Mouse (Mus musculus) heart, adult 2 months (tissue): Measurements from ENCODE around the gene Piwil4. TPM values are rescaled to one million over a fixed set of nuclear protein-coding genes. Genes with fewer than 3 reads are reported as not detected.
"Not testable (repeated sequence)": the region's sequence is repeated elsewhere in the genome, so short reads cannot be mapped to it uniquely, and the experiment has no call there.

ENCODE experiments used
- DNase-seq, 2 experiments: peaks; one replicate each; pipeline ENCODE4 v3.0.0; 2021
- H3K27ac ChIP-seq: fragments of 200-600 bp; 2 replicates; pipeline ENCODE4 v1.8.1; 2022
- H3K27me3 ChIP-seq: fragments of 200-500 bp; 2 replicates; pipeline ENCODE4 v1.6.1; 2012; ENCODE audit warnings: mild to moderate bottlenecking, low read length, inconsistent platforms, mixed read lengths; ENCODE audit not compliant: control insufficient read depth, insufficient read depth
- H3K36me3 ChIP-seq: fragments of 200-500 bp; 2 replicates; pipeline ENCODE4 v1.6.1; 2012; ENCODE audit warnings: low read length, inconsistent platforms; ENCODE audit not compliant: control insufficient read depth, insufficient read depth
- H3K4me1 ChIP-seq: fragments of 200-500 bp; 2 replicates; pipeline ENCODE4 v1.6.1; 2011; ENCODE audit warnings: low read length; ENCODE audit not compliant: control insufficient read depth, insufficient read depth
- H3K4me3 ChIP-seq: fragments of 200-600 bp; 2 replicates; pipeline ENCODE4 v1.8.1; 2022
- H3K79me2 ChIP-seq: fragments of 200-500 bp; replicated peaks from 2 replicates; pipeline ENCODE4 v1.6.1; 2012; ENCODE audit warnings: mild to moderate bottlenecking, inconsistent platforms, low read length, moderate library complexity, mixed read lengths; ENCODE audit not compliant: control insufficient read depth, insufficient read depth
- H3K9ac ChIP-seq: fragments of 200-500 bp; 2 replicates; pipeline ENCODE4 v1.6.1; 2012; ENCODE audit warnings: low read depth, mild to moderate bottlenecking, control low read depth, inconsistent platforms, low read length, mixed read lengths
- CTCF ChIP-seq: fragments of 200-600 bp; IDR thresholded peaks from 2 replicates; pipeline ENCODE4 v1.8.1; 2022; ENCODE audit warnings: antibody characterized with exemption, mild to moderate bottlenecking, moderate library complexity
- EP300 ChIP-seq: fragments of 200-500 bp; IDR thresholded peaks from 2 replicates; pipeline ENCODE4 v1.6.1; 2011; ENCODE audit warnings: low read depth, low read length, control low read depth; ENCODE audit not compliant: insufficient read depth
- POLR2A ChIP-seq: fragments of 200-500 bp; IDR thresholded peaks from 2 replicates; pipeline ENCODE4 v1.6.1; 2011; ENCODE audit warnings: mild to moderate bottlenecking, low read depth, low read length, control low read depth; ENCODE audit not compliant: insufficient read depth
- WGBS: fragments of 180-500 bp; shearing (Covaris S2); methylation state at CpG from one replicate; pipeline ENCODE4 v1.1.7; 2018; 5-methylcytosine and 5-hydroxymethylcytosine counted together
- intact Hi-C: fragments of 180-260 bp; cut with DNase I; formaldehyde crosslinking; loops from one replicate; pipeline ENCODE4 v1.15.1; 2025
- polyA plus RNA-seq: library from polyadenylated mRNA; depleted of rRNA; stranded (reverse); fragments of >200 nt; gene quantifications from 2 replicates; pipeline ENCODE4 v1.2.3, GENCODE M21; 2012
- total RNA-seq, 2 experiments: library from RNA; stranded (reverse); gene quantifications; 2 replicates each; pipeline ENCODE4 v1.2.3; 2021

The Piwil4 gene
- total and polyA plus RNA-seq, 3 experiments: not detected

DNA sequence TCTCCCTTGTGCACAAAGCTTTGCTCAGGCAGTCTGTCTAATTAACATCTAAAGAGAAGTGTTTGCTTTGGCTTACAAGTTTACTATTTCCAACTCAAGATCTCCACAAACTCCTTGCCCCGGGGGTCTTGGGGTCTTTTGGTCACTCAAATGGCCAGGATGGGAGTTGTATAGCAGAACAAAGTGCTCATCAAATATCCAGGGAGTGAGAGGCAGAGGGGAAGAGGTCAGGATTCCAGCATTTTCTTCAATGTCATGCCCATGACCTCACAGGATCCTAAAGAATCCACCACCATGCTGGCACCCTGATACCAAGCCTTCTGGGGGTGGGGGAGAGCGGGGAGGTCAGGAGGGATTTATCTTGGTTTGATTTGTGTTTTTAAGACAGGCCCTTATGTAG is 59.9 kb downstream of the Piwil4 start:
- no peak overlapping the region for H3K27ac ChIP-seq
- 0 out of 2 replicates have a peak, but pooled peaks cover 2% of the 10 kb centered on the region for H3K4me1 ChIP-seq
- intact Hi-C loops: no loop called here
- no peaks in the 10 kb centered on the region for H3K36me3 ChIP-seq
- TF ChIP-seq POLR2A (no peak), CTCF (no peak), EP300 (no peak)
- DNase-seq: no peak
- no peak overlapping the region for H3K4me3 ChIP-seq
- no peaks in the 10 kb centered on the region for H3K79me2 ChIP-seq
- no peaks in the 10 kb centered on the region for H3K27me3 ChIP-seq
- WGBS: 76% methylated on average over 2 of the region's 2 CpGs
- H3K9ac ChIP-seq: no peak overlapping the region

DNA sequence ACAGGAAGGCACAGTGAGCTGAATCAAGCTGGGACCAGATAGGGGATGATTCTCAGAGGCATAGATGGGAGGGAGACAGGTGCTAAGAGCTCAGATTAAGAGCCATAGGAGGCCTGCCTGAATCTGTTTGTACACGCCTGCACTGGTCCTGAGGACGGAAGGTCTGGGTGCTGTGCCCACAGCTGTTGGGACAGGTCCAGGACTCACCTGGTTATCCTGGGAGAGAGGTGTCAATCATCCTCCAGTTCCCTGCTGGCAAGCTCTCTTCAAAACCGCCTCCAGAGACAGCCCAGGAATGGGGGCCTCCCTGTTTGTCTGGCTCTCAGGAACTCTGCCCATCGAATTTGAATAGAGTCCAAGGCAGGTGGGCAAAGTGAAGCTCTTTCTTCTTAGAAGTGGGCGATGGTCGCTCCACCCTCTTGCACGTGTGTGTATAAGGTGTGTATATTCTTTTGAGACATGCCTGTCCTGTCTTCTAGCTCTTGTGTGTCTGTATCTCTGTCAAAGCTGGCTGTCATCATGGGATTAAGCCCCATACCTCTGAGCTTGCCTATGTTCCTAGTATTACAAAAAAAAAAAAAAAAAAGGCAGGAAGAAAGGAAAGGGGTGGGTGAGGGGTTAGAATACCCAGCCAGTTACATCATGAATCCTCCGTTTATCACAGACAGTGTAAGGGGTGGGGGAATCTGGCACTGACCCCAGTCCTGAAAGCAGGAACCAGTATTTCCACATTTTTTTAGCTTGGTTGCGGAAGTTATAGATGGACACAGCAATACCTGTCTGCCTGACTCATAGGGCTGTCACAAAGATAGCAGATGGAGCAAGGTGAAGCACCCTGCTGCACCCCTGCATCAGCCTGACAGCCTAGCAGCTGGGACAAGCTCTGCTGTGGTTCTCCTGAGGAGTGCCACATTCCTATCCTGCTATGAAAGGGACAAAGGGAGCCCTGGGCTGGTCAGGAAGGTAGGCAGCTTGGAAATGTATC is 64.5 kb downstream of the Piwil4 start:
- Histone ChIP-seq H3K9ac (no peak overlapping the region), H3K4me3 (no peak overlapping the region), H3K36me3 (no peaks in the 10 kb centered on the region), H3K27ac (no peak overlapping the region), H3K27me3 (no peaks in the 10 kb centered on the region), H3K4me1 (peaks cover 2% of the 10 kb centered on the region; the same call in 1 of the 2 replicates), H3K79me2 (no peaks in the 10 kb centered on the region)
- intact Hi-C loops: no loop called here
- 53% methylated on average over 9 of the region's 9 CpGs for WGBS
- TF ChIP-seq POLR2A (no peak), CTCF (no peak), EP300 (no peak)
- no peak for DNase-seq

DNA sequence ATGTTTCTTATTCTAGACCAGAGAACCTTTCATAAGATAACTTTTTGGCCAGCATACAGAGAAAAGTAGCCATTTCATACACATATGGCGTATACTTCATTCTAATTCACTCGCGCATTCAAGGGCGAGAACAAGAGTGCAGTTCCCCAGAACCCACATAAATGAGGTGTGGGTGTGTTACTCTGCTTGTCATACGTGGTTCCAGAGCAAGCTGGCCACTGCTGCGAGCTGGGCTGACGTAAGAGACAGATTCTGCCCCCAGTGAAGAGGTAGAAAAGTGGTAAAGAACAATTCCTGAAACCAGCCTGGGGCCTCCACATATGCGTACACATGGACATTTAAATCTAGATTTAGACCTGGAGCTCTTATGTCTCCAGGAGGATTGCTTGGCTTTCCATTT is 66.0 kb downstream of the Piwil4 start:
- H3K9ac ChIP-seq: no peak overlapping the region
- H3K27me3 ChIP-seq: no peaks in the 10 kb centered on the region
- no peak overlapping the region for H3K27ac ChIP-seq
- peaks cover 2% of the 10 kb centered on the region; the same call in 1 of the 2 replicates for H3K4me1 ChIP-seq
- H3K36me3 ChIP-seq: no peaks in the 10 kb centered on the region
- no peak for DNase-seq
- intact Hi-C loops: no loop called here
- no peaks in the 10 kb centered on the region for H3K79me2 ChIP-seq
- WGBS: 95% methylated on average over 8 of the region's 8 CpGs
- H3K4me3 ChIP-seq: no peak overlapping the region
- TF ChIP-seq POLR2A (no peak), CTCF (no peak), EP300 (no peak)

DNA sequence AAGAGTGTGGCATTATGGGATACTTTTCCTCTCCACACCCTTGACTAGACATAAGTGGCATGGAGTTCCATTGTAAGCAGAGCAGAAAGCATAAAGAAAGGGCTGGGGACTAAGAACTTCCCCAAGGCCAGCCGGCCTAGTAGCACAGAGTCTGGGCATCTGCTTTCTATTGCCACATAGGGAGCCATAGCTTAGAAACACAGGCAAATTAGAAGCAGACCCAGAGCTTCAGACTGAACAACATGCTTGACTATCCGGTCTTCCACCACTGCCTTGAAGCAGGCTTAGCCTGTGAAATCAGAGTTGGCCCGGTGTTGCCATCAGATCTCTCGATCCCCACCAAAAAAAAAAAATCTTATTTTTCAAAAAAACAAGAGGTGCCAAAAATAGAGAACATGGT is 67.4 kb downstream of the Piwil4 start:
- 90% methylated on average over 4 of the region's 4 CpGs for WGBS
- Histone ChIP-seq H3K27me3 (no peaks in the 10 kb centered on the region), H3K27ac (no peak overlapping the region), H3K4me1 (peaks cover 2% of the 10 kb centered on the region; the same call in 1 of the 2 replicates), H3K79me2 (no peaks in the 10 kb centered on the region), H3K4me3 (no peak overlapping the region), H3K9ac (no peak overlapping the region), H3K36me3 (no peaks in the 10 kb centered on the region)
- DNase-seq: no peak
- TF ChIP-seq EP300 (no peak), CTCF (no peak), POLR2A (no peak)
- intact Hi-C loops: no loop called here

DNA sequence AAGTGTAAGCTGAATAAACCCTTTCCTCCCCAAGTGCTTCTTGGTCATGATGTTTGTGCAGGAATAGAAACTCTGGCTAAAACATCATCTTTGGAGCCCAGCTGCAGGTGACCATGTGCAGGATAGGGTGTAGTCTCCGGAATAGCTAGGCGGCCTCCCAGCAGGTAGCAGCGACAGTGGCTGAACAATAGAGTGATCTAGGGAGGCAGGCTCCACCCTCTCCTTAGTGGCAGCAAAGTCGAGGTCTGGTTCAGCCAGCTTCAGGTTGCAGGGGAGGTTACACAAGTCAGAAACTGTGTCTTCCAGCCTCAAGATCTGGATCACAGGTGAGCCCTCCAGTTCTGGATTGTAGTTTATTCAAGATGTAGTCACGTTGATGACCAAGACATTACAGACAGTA is 68.6 kb downstream of the Piwil4 start:
- H3K4me3 ChIP-seq, H3K9ac ChIP-seq, H3K27me3 ChIP-seq, H3K4me1 ChIP-seq, H3K36me3 ChIP-seq, H3K79me2 ChIP-seq, DNase-seq, H3K27ac ChIP-seq, intact Hi-C loops: not testable (repeated sequence)
- 78% methylated on average over 5 of the region's 5 CpGs for WGBS

DNA sequence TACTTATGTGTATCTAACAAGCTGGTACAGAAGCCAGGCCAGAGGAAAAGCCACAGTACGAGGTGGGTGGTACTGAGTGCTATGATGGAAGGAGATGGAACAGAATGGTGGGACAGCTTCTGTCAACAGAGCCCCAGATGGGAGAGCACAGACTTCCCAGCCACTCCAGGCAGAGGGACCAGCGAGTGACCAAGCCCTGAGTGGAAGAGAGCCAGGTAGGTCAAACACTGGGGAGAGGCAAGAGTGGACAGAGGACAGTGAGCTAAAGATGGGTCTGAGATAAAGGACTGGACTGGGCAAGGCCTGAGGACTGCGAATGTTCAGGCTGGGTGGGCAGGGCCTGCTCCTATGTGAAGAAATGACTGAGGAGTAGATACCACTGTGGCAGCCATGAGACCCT is 72.2 kb downstream of the Piwil4 start:
- Histone ChIP-seq H3K4me3 (no peak overlapping the region), H3K36me3 (no peaks in the 10 kb centered on the region), H3K27ac (no peak overlapping the region), H3K4me1 (peaks cover 4% of the 10 kb centered on the region), H3K79me2 (no peaks in the 10 kb centered on the region), H3K9ac (no peak overlapping the region), H3K27me3 (no peaks in the 10 kb centered on the region)
- TF ChIP-seq EP300 (no peak), POLR2A (no peak), CTCF (no peak)
- intact Hi-C loops: no loop called here
- DNase-seq: no peak
- 87% methylated on average over 3 of the region's 3 CpGs for WGBS
